8 mouse cellular contexts compared by ENCODE assay signal in the genomic region with DNA sequence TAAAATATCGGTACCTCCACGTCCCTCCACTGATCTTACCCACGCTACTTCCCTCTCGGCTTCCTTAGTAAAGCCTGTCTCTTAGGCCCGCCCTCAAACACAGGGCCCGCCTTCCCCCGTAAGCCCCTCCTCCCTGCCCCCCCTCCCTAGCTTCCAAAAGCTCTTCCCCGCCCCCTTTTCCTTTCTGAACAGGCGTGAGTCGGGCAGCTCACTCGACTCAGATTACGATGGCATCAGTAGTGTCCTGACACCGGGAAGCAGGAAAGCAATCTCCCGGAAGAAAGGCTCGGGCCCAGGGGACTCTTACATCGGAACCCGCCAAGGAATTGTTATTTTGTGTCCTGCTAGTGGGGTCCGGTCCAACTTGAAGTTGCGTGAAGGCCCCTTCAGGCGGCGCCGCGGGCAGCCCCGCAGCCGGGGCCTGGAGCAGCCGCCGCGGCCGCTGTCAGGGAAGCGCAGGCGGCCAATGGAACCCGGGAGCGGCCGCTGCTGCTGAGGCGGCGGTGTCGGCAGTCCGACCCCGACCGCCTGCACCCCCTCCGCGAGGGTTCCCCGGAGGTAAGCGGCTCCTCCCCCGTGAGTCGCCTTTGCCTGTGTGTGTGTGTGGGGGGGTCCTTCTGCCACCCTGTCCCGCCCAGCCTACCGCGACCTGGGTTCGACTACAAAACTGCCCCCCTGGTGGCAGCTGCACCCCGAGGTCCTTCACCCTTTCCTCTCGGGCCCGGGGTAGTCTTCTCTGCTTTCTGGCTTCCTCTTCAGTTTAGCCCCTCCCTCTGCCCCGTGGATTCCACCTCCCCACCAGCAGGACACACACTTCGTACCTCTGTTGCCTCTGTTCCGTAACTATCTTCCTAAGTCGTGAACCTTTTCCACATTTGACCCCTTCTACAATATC. TPM values are rescaled to one million over a fixed set of nuclear protein-coding genes. Genes with fewer than 3 reads are reported as not detected.
DNase-seq lines count a peak whose midpoint lies in the region; ATAC-seq and TF ChIP-seq lines count a peak whose summit lies in the region.

A gene (plus strand): TSS at position 204 of the 895 bp plus-strand sequence.

- DNase-seq in CD8-positive naive resting alpha-beta T cell, adult 2 months (ENCODE audit: low read depth in 2 of 2, low spot score in 2 of 2) = peak; percentile 80 to 92
- peak; percentile 93 for DNase-seq in c-Kit-positive CD71-negative TER-119-negative erythroid progenitor cells, embryonic 14.5 days (ENCODE audit: low read depth)
- DNase-seq in forebrain, embryonic 10.5 days (ENCODE audit: extremely low spot score, low spot score) = peak; percentile 90
- peak; percentile 89 to 92 for DNase-seq in kidney, postnatal 25 days
- DNase-seq in liver, embryonic 14.5 days (ENCODE audit: low read depth in 3 of 3, low spot score in 3 of 3) = peak; percentile 91 to 92 (median 91)
- DNase-seq in neural tube, embryonic 11.5 days (ENCODE audit: low spot score) = peak; percentile 94
- DNase-seq in stomach, postnatal 0 days (ENCODE audit: low spot score) = peak; percentile 96

- H3K4me2 ChIP-seq in heart, embryonic 15.5 days = peak within 1 kb of the TSS; percentile 76
- H3K4me2 ChIP-seq in liver, embryonic 14.5 days (ENCODE audit: low read depth) = peak within 1 kb of the TSS; percentile 77
- H3K4me2 ChIP-seq in neural tube, embryonic 11.5 days (ENCODE audit: low read depth) = peak within 1 kb of the TSS; percentile 62
- H3K4me2 ChIP-seq in stomach, postnatal 0 days (replicated peaks; ENCODE audit: low read depth) = peak within 1 kb of the TSS; percentile 68

- TF ChIP-seq EP300 in liver, embryonic 14.5 days (IDR thresholded peaks at IDR 0.05; ENCODE audit: low read depth) = peak; percentile 46; the same call in 1 of the 2 replicates
- no peak for TF ChIP-seq EP300 in stomach, postnatal 0 days (optimal IDR thresholded peaks at IDR 0.05)

- H3K36me3 ChIP-seq in forebrain, embryonic 10.5 days (replicated peaks) = peaks cover 19% of the 10 kb centered on the region
- H3K36me3 ChIP-seq in heart, embryonic 15.5 days = no peaks in the 10 kb centered on the region; the same call in 1 of the 2 replicates
- peaks cover 2% of the 10 kb centered on the region; the same call in 1 of the 2 replicates for H3K36me3 ChIP-seq in liver, embryonic 14.5 days (replicated peaks; ENCODE audit: control insufficient read depth, insufficient read depth, low read depth)
- no peaks in the 10 kb centered on the region for H3K36me3 ChIP-seq in neural tube, embryonic 11.5 days (ENCODE audit: control insufficient read depth, insufficient read depth, low read length)
- H3K36me3 ChIP-seq in stomach, postnatal 0 days (ENCODE audit: control insufficient read depth, insufficient read depth, low read length) = 0 out of 2 replicates have a peak, but pooled peaks cover 4% of the 10 kb centered on the region

- H3K9me3 ChIP-seq in forebrain, embryonic 10.5 days = no peaks in the 10 kb centered on the region
- no peaks in the 10 kb centered on the region for H3K9me3 ChIP-seq in heart, embryonic 15.5 days (replicated peaks)
- no peaks in the 10 kb centered on the region for H3K9me3 ChIP-seq in liver, embryonic 14.5 days (ENCODE audit: control insufficient read depth, low read length)
- H3K9me3 ChIP-seq in neural tube, embryonic 11.5 days (ENCODE audit: control insufficient read depth, low read length) = no peaks in the 10 kb centered on the region
- no peaks in the 10 kb centered on the region for H3K9me3 ChIP-seq in stomach, postnatal 0 days (ENCODE audit: control insufficient read depth, low read length)

- peak; percentile 37 for TF ChIP-seq CTCF in liver, embryonic 14.5 days (IDR thresholded peaks at IDR 0.05; ENCODE audit: low read depth)
- no peak; the same call in none of the 2 replicates for TF ChIP-seq CTCF in stomach, postnatal 0 days (IDR thresholded peaks at IDR 0.05; ENCODE audit: low read depth)

- peak; percentile 92 for ATAC-seq in heart, embryonic 15.5 days (replicated peaks; ENCODE audit: insufficient number of reproducible peaks, insufficient read depth, low FRiP score, low read depth)
- peak; percentile 95 for ATAC-seq in liver, embryonic 14.5 days (ENCODE audit: insufficient read depth)
- peak; percentile 96 for ATAC-seq in neural tube, embryonic 11.5 days (ENCODE audit: insufficient read depth, low FRiP score, low TSS enrichment)
- ATAC-seq in stomach, postnatal 0 days (ENCODE audit: low FRiP score, low TSS enrichment) = peak; percentile 94

- H3K27me3 ChIP-seq in forebrain, embryonic 10.5 days (ENCODE audit: poor library complexity, severe bottlenecking) = no peaks in the 10 kb centered on the region
- H3K27me3 ChIP-seq in heart, embryonic 15.5 days = no peaks in the 10 kb centered on the region
- H3K27me3 ChIP-seq in liver, embryonic 14.5 days (ENCODE audit: control insufficient read depth, insufficient read depth, low read length) = no peaks in the 10 kb centered on the region
- no peaks in the 10 kb centered on the region for H3K27me3 ChIP-seq in neural tube, embryonic 11.5 days (ENCODE audit: control insufficient read depth, insufficient read depth, low read length)
- H3K27me3 ChIP-seq in stomach, postnatal 0 days (ENCODE audit: control insufficient read depth, insufficient read depth, low read length) = no peaks in the 10 kb centered on the region

- H3K4me1 ChIP-seq in forebrain, embryonic 10.5 days = peaks cover 19% of the 10 kb centered on the region
- peaks cover 16% of the 10 kb centered on the region for H3K4me1 ChIP-seq in heart, embryonic 15.5 days (replicated peaks)
- H3K4me1 ChIP-seq in liver, embryonic 14.5 days (replicated peaks; ENCODE audit: control insufficient read depth in 2 of 2, insufficient read depth in 2 of 2, low read length in 1 of 2) = peaks cover 8 to 13% of the 10 kb centered on the region in 2 experiments
- peaks cover 6% of the 10 kb centered on the region for H3K4me1 ChIP-seq in neural tube, embryonic 11.5 days (ENCODE audit: control insufficient read depth, insufficient read depth, low read length)
- H3K4me1 ChIP-seq in stomach, postnatal 0 days (replicated peaks; ENCODE audit: control insufficient read depth, insufficient read depth) = 0 out of 2 replicates have a peak, but pooled peaks cover 2% of the 10 kb centered on the region

- peak within 1 kb of the TSS; percentile 97 for H3K27ac ChIP-seq in forebrain, embryonic 10.5 days
- H3K27ac ChIP-seq in heart, embryonic 15.5 days = peak within 1 kb of the TSS; percentile 90
- H3K27ac ChIP-seq in liver, embryonic 14.5 days = peak within 1 kb of the TSS; percentile 76
- 0 out of 2 replicates have a peak within 1 kb of the TSS, but pooled peaks have one; percentile 58 for H3K27ac ChIP-seq in neural tube, embryonic 11.5 days (ENCODE audit: low read depth, low read length)
- H3K27ac ChIP-seq in stomach, postnatal 0 days (replicated peaks) = peak within 1 kb of the TSS; percentile 94

- peak within 1 kb of the TSS; percentile 68 for H3K4me3 ChIP-seq in forebrain, embryonic 10.5 days
- H3K4me3 ChIP-seq in heart, embryonic 15.5 days = peak within 1 kb of the TSS; percentile 93
- peak within 1 kb of the TSS; percentile 97 to 100 for H3K4me3 ChIP-seq in liver, embryonic 14.5 days (ENCODE audit: insufficient read depth in 1 of 2, low read depth in 2 of 2, low read length in 2 of 2)
- H3K4me3 ChIP-seq in neural tube, embryonic 11.5 days (ENCODE audit: low read depth, low read length) = peak within 1 kb of the TSS; percentile 80
- peak within 1 kb of the TSS; percentile 90 for H3K4me3 ChIP-seq in stomach, postnatal 0 days (ENCODE audit: low read depth, low read length)

- under 1% methylated on average over 56 of the region's 57 CpGs for WGBS in forebrain, embryonic 10.5 days
- WGBS in heart, embryonic 15.5 days = under 1% methylated on average over 57 of the region's 57 CpGs
- under 1% methylated on average over 57 of the region's 57 CpGs for WGBS in liver, embryonic 14.5 days (ENCODE audit: insufficient replicate concordance)
- under 1% methylated on average over 56 of the region's 57 CpGs for WGBS in neural tube, embryonic 11.5 days
- under 1% methylated on average over 48 of the region's 57 CpGs for WGBS in stomach, postnatal 0 days

- H3K9ac ChIP-seq in heart, embryonic 15.5 days = peak within 1 kb of the TSS; percentile 89
- H3K9ac ChIP-seq in liver, embryonic 14.5 days (replicated peaks) = peak within 1 kb of the TSS; percentile 97
- peak within 1 kb of the TSS; percentile 82 for H3K9ac ChIP-seq in neural tube, embryonic 11.5 days (ENCODE audit: low read length)
- H3K9ac ChIP-seq in stomach, postnatal 0 days (ENCODE audit: low read length) = peak within 1 kb of the TSS; percentile 97

RNA-seq across cellular contexts. Expression of the gene that starts here (rescaled TPM):
- 20.1 and 21.7 TPM in 2 replicates for polyA plus RNA-seq in forebrain, embryonic 10.5 days (2016; fragmentation: Nextera tagmentation; extraction: Ambion mirVana)
- polyA plus RNA-seq in heart, embryonic 15.5 days (2015; fragmentation: Nextera tagmentation; extraction: Ambion mirVana) = 14.7 and 20.8 TPM in 2 replicates
- 7.3 and 14.0 TPM in 2 replicates for polyA plus RNA-seq in liver, embryonic 14.5 days (2012; rRNA removed)
- 6.8 and 10.0 TPM in 2 replicates for polyA plus RNA-seq in liver, embryonic 14.5 days (2014; fragmentation: Nextera tagmentation; extraction: Ambion mirVana)
- 24.8 and 27.0 TPM in 2 replicates for polyA plus RNA-seq in neural tube, embryonic 11.5 days (2014; fragmentation: Nextera tagmentation; extraction: Ambion mirVana)
- 10.0 and 11.2 TPM in 2 replicates for polyA plus RNA-seq in stomach, postnatal 0 days (2015; fragmentation: Nextera tagmentation; extraction: Ambion mirVana)

Comparison
In these comparisons a context has a peak if more than half of its experiments do, and no peak if none do; other contexts are left out.
1. Peak in every context shown above with its lines: DNase-seq, ATAC-seq, H3K4me3 ChIP-seq and H3K27ac ChIP-seq.